Mouse (Mus musculus) mature B cell (primary cell): ENCODE results near the gene Tmprss6.

ENCODE experiments used
- in situ Hi-C: fragments of 300-500 bp; cut with MboI; formaldehyde crosslinking; loops from 2 replicates; pipeline ENCODE4 v1.14.3; 2019

Gene Tmprss6

GRCm38 (mm10) chr15:78468379-78468937, at the start of gene Tmprss6:
Gene Tmprss6, minus strand, starts transcription at chr15:78468634.
- in situ Hi-C loops, result no loop called here

DNA sequence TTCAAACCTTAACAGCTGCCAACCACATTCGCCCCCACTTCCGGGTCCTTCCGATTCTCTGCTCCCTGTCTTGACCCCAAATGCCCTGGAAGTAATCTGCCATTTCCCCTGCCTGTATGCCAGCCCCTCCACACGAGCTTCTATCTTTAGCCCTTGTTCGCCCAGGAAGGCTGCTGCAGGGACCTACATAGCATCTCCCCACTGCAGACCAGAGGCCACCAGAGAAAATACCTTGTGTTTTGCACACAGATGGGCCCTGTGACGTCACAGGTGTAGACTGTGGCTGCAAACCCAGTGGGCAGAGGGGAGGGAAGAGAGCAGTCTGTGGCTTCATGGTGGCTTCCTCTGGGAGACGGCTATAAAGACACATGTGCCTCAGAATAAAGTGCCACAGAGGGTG, 49.8 kb upstream of the Tmprss6 start:
- in situ Hi-C loops, result no loop called here

- in situ Hi-C loops, result no loop called here
These were observed 47.3 kb upstream of the Tmprss6 start for GRCm38 (mm10) chr15:78515759-78516158.

GRCm38 (mm10) chr15:78514393-78515146, 46.1 kb upstream of the Tmprss6 start:
- in situ Hi-C loops, result no loop called here

GRCm38 (mm10) chr15:78513019-78513418, 44.6 kb upstream of the Tmprss6 start:
- in situ Hi-C loops, result no loop called here

- in situ Hi-C loops, result no loop called here
These were observed 43.5 kb upstream of the Tmprss6 start for GRCm38 (mm10) chr15:78511951-78512350.

DNA sequence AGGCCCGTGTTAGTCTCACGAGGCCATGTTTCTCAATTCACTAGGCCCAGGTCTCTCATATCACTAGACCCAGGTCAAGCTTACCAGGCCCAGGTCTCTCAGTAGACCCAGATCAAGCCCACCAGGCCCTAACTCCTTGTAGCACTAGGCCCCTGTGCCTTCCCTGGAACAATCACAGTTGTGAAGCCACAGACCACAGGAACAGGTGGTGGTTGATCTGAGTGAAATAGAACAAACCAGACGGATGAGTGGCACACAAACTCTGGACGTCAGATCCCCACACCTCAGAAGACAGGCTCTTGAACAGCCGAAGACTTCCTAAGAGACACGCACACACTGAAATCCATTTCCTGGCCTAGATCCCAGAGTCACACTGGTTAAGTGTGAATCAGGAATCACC, 42.3 kb upstream of the Tmprss6 start:
- in situ Hi-C loops, result no loop called here

DNA sequence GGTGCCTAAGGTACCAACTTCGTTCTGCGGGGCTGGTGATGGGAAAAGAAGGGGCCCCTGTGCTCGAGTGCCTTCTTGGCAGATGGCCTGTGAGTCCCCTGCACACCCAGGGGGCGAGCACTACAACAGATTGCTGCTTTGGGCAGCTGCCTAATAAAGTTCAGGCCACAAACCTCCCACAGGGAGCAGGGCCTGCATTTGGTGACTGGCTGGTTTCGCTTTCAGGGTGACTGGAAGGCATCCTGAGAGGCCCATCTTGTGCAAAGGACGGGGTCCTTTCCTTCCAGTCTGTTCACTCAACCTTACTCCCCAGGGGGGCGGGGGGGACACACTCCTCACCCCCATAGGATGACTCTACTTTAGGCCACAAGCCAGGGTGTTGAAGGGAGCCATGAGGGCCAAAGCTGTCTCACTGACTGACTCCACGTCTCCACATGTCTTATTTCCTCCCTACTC, 41.7 kb upstream of the Tmprss6 start:
- in situ Hi-C loops, result no loop called here

- in situ Hi-C loops, result no loop called here
These were observed 41.0 kb upstream of the Tmprss6 start for GRCm38 (mm10) chr15:78509297-78509899.

- in situ Hi-C loops, result no loop called here
These were observed 40.0 kb upstream of the Tmprss6 start for GRCm38 (mm10) chr15:78508443-78508842.

DNA sequence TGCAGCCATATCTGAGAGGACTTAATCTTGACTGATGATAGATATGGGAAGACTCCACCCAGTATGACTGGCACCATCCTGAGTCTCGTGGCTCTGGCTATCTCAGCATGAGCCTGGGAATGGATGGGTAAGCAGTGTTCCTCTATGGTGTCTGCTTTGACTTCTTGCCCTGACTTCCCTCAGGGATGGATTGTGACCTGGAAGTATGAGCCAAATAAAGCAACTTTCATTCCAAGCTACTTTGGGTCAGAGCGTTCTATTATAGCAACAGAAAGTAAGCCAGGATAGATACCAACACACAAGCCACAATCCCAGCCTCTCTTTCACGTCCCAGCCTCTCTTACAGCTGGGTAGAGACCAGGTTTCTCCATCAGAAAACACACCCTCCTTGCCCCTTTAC, 37.1 kb upstream of the Tmprss6 start:
- in situ Hi-C loops, result no loop called here

DNA sequence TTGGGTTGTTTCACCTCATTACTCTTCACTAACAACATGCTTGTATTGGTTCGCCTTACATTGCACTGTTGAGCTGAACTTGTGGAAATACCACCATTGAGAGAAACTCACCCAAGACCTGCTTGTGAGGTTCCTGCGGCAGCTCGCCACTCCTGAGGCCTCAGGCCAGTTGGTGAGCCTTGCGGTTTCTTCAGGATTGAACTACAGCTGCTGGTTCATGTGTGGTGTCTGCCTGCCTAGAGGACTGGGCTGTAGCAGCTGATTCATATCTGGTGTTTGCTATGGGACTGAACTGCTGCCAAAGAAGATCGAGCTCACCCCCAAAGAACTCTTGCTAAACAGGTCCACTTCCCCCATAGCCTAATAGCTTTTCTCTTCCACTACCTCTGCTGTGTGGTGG, 36.4 kb upstream of the Tmprss6 start:
- in situ Hi-C loops, result no loop called here

DNA sequence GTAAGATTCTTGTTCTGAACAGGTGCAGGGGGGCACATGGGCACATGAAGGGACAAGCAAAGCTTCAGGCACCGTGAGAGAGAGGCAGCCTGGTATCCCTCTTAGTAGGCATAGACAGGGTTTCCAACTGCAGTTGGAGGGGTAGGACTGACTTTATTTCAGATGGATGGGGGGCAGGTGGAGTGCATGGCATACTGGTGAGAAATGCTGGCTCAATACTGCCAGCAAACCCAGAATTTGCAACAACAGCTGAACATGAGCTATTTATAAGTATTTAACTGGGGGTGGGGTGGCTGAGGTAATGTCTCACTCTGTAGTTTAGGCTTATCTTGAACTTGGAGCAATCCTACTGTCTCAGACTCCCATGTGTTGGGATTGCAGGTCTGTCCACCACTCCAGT, 35.6 kb upstream of the Tmprss6 start:
- in situ Hi-C loops, result no loop called here

GRCm38 (mm10) chr15:78502437-78503132, 34.2 kb upstream of the Tmprss6 start:
- in situ Hi-C loops, result no loop called here

- in situ Hi-C loops, result no loop called here
These were observed 26.6 kb upstream of the Tmprss6 start, which contains the start of gene Il2rb for GRCm38 (mm10) chr15:78494968-78495406. Gene Il2rb, minus strand, starts transcription at chr15:78495271.

GRCm38 (mm10) chr15:78493401-78494010, 25.1 kb upstream of the Tmprss6 start:
- in situ Hi-C loops, result no loop called here

DNA sequence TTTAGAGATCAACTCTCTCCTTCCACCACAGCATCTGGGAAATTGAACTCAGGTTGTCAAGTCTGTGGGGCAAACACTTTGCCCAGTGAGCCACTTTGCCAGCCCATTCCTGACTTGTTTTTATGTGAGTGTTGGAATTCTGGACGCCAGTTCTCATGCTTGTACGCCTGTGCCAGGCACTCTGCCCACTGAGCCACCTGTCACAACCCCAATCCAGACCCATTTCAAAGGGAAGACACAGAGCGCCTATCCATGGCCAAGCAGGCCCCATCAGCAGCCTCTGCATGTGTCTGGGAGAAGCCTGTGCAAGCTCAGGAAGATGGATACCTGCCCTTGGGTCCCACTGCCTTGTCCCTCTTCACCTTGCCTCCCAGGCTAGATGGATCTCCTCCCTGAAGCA, 22.9 kb upstream of the Tmprss6 start:
- in situ Hi-C loops, result no loop called here

DNA sequence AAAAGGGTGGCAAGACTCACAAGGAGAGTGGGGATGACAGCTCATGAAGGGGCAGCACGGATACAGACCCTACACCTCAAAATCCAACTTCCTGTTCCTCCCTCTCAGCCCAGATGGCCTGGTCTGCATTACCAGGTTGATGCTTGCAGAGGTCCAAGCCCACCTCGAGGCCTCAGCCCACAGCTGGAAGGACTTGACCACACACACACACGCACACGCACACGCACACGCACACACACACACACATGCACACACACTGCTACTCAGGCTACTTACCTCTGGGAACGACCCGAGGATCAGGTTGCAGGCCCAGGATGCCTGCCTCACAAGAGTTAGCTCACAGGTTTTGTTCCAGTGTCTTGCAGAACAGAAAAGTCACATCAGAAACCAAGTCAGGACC, 21.5 kb upstream of the Tmprss6 start:
- in situ Hi-C loops, result no loop called here

- in situ Hi-C loops, result no loop called here
These were observed 20.8 kb upstream of the Tmprss6 start for GRCm38 (mm10) chr15:78489248-78489647.

- in situ Hi-C loops, result no loop called here
These were observed 18.6 kb upstream of the Tmprss6 start for GRCm38 (mm10) chr15:78487066-78487465.

GRCm38 (mm10) chr15:78486564-78486963, 18.1 kb upstream of the Tmprss6 start:
- in situ Hi-C loops, result no loop called here

GRCm38 (mm10) chr15:78483311-78483710, 14.9 kb upstream of the Tmprss6 start:
- in situ Hi-C loops, result no loop called here
